Mouse (Mus musculus): Measurements from ENCODE around the gene Hip1.

DNA sequence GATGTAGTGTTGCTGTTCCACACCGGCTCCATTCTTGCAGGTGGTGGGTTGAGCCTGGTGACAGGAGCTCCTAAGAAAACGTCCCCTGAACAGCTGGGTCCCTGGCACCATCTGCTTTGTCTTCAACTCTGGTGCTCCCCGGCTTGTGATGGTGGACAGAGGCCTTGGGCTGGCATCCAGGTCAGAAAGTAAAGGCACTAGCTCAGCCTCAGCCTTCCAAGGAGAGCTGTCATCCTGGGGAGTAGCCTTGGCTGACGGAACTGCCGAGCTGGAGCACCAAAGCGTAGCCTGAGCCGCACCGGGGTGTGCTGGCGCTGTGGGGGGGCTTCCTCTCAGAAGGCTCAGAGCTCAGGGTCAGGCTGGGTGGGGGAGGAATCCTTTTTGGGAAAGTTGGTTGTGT is 134.7 kb downstream of the Hip1 start:
- TF ChIP-seq EP300 (IDR thresholded peaks at IDR 0.05; ENCODE audit: low read depth) (no peak), CTCF (IDR thresholded peaks at IDR 0.05; ENCODE audit: low read depth) (no peak)

Measured in heart, postnatal 0 days (tissue).